Mouse (Mus musculus) lung, postnatal 36 days (tissue): ENCODE results near the gene Ppp1r13b.

Experiments used
- DNase-seq: peaks from one replicate; pipeline ENCODE4 v3.0.0; 2022; ENCODE audit warnings: mixed read lengths

Gene Ppp1r13b

DNA sequence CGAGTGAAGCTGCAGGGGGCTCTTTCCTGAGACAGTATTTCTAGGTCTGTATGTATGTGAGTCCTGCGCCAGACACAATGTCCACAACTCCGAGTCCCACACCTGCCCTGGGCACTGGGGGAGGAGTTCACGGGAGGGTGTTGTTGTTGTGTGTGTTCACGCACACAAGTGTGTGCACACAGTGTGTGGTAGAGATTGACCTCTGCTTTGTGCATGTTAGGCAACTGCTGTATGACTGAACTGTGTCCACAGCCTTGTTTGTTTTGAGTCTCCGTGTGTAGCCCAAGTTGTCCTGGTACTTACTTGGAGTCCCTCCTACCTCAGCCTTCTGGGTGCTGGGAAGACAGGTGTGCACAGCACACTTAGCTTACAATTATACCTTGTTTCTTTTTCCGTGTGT lies 117.3 kb downstream of the Ppp1r13b start:
- no peak for DNase-seq

DNA sequence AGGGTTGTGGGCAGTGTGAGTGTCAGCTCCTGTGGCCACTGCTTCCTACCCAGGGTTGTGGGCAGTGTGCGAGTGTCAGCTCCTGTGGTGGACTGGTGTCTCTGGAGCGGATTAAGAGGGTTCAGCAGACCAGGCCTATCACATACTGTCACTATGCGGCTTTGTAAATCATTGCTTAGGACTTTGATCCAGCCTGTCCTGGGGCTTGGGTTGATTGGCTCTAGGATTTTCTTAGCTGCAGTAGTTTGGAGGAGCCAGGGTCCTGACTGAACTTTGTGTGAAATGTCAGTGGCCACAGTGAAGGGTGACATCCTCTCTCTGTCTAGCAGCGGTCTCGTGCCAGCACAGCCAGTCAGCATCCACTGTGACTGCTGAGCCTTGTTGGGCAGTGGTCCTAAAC lies 117.8 kb downstream of the Ppp1r13b start:
- DNase-seq = no peak

DNA sequence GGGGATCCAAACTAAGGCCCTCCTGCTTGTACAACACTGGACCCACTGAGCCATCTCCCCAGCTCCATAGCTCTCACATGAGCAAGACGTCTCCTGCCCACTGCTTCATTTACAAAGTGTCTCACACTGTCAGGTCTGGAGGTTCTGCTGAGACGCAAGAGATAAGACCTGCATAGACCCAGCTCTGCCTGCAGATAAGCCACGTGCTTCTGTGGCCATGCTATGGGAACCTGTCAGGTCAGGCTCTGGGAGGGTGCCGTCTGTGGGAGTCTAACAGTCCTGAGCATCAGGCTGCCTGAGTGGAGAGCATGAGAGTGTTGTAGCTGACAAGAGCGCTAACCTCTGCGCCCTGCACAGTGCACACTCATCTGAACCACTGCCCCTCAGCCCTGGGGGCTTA lies 120.9 kb downstream of the Ppp1r13b start:
- no peak for DNase-seq

DNA sequence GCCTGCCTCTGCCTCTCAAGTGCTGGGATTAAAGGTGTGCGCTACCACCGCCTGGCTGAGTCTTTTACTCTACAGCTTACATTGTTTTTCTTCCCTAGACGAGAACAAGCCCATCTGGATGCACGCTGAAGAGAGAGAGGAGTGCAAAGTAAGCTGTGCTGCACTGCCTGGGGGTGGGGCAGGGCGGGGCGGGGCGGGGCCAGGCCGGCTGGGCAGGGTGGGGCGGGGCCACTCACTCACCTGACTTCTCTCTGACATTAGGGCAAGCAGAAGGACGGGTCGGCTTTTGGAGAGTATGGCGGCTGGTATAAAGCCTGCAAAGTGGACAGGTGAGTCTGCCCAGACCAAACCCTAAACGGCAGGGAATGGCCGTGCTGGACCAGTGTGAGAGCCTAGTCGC lies 122.7 kb downstream of the Ppp1r13b start:
- no peak for DNase-seq

DNA sequence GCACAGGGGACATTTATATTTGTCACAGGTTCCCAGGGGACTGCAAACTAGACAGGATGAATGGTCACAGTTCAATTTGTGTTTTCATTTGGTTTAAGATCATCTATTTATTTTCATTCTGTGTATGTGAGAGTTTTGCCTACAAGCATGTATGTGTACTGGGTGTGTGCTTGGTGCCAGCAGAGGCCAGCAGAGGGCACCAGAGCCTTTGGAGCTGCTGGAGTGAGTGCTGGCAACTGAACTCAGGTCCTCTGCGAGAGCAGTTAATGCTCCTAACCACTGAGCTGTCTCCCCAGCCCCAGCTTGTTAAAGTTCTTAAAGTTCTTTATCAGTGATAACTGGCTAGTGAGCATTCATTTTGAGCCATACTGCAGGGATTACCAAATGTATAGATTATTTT lies 128.4 kb downstream of the Ppp1r13b start:
- no peak for DNase-seq
